Mouse (Mus musculus) C2C12 (cell line): ENCODE data around the gene C2cd2. TPM values are rescaled to one million over a fixed set of nuclear protein-coding genes. Genes with fewer than 3 reads are reported as not detected.

Source experiments
- H3K27me3 ChIP-seq: one replicate; pipeline ENCODE4 v1.6.1; 2011; ENCODE audit not compliant: control insufficient read depth, insufficient read depth, insufficient read length
- H3K36me3 ChIP-seq: one replicate; pipeline ENCODE4 v1.6.1; 2011; ENCODE audit not compliant: control insufficient read depth, insufficient read depth
- H3K4me3 ChIP-seq: one replicate; pipeline ENCODE4 v1.5.1; 2011; ENCODE audit warnings: mild to moderate bottlenecking, control low read depth; ENCODE audit not compliant: poor library complexity, insufficient read depth, severe bottlenecking
- H3K79me2 ChIP-seq: one replicate; pipeline ENCODE4 v1.6.1; 2011; ENCODE audit not compliant: control insufficient read depth, insufficient read depth
- H3K79me3 ChIP-seq: one replicate; pipeline ENCODE4 v1.6.1; 2011; ENCODE audit warnings: low read depth, control low read depth
- H3ac ChIP-seq: one replicate; pipeline ENCODE3; 2011; ENCODE audit warnings: low read depth; ENCODE audit not compliant: control insufficient read depth, insufficient read length
- CEBPB ChIP-seq: IDR thresholded peaks from one replicate; pipeline ENCODE4 v1.6.1; 2011; ENCODE audit warnings: low read depth, mild to moderate bottlenecking, control low read depth, moderate library complexity
- CTCF ChIP-seq: IDR thresholded peaks from one replicate; pipeline ENCODE4 v1.5.1; 2011; ENCODE audit not compliant: control insufficient read depth, insufficient read depth, insufficient read length
- FOSL1 ChIP-seq: IDR thresholded peaks from one replicate; pipeline ENCODE4 v1.8.0; 2011; ENCODE audit warnings: mild to moderate bottlenecking, low read length; ENCODE audit not compliant: poor library complexity, insufficient read depth, severe bottlenecking
- MAX ChIP-seq: IDR thresholded peaks from one replicate; pipeline ENCODE4 v1.6.1; 2011; ENCODE audit warnings: mild to moderate bottlenecking, control low read depth
- MYOD1 ChIP-seq: IDR thresholded peaks from one replicate; pipeline ENCODE4 v1.6.1; 2011; ENCODE audit warnings: low read depth; ENCODE audit not compliant: control insufficient read depth, insufficient read length
- MYOG ChIP-seq: IDR thresholded peaks from one replicate; pipeline ENCODE4 v1.6.1; 2011; ENCODE audit not compliant: control insufficient read depth, insufficient read length; ENCODE audit errors: extremely low read depth
- USF1 ChIP-seq: IDR thresholded peaks from one replicate; pipeline ENCODE4 v1.6.1; 2011; ENCODE audit warnings: low read depth, mild to moderate bottlenecking, control low read depth, moderate library complexity
- polyA plus RNA-seq: library from polyadenylated mRNA; unstranded; fragments of >200 nt; fragmentation: generic; extraction: Trizol; gene quantifications from one replicate; pipeline ENCODE4 v1.2.1, GENCODE M21; 2012; ENCODE audit warnings: missing spikeins

C2cd2 gene
- polyA plus RNA-seq, 1 experiment = 9.3 TPM

GRCm38 (mm10) chr16:97912873-97913272, 49.5 kb downstream of the C2cd2 start:
- Histone ChIP-seq H3K36me3 (no peaks in the 10 kb centered on the region), H3ac (no peak overlapping the region), H3K4me3 (no peak overlapping the region), H3K27me3 (no peaks in the 10 kb centered on the region), H3K79me2 (no peaks in the 10 kb centered on the region), H3K79me3 (no peaks in the 10 kb centered on the region)
- TF ChIP-seq MYOG (no peak), CTCF (no peak), USF1 (no peak), MYOD1 (no peak), MAX (no peak), CEBPB (no peak), FOSL1 (no peak)

GRCm38 (mm10) chr16:97909356-97909755, 53.0 kb downstream of the C2cd2 start:
- H3ac ChIP-seq = no peak overlapping the region
- no peaks in the 10 kb centered on the region for H3K27me3 ChIP-seq
- no peaks in the 10 kb centered on the region for H3K79me3 ChIP-seq
- no peaks in the 10 kb centered on the region for H3K79me2 ChIP-seq
- TF ChIP-seq USF1 = no peak
- no peak for TF ChIP-seq MYOD1
- TF ChIP-seq CEBPB = no peak
- TF ChIP-seq MYOG = no peak
- no peak for TF ChIP-seq CTCF
- no peak for TF ChIP-seq MAX
- H3K4me3 ChIP-seq = no peak overlapping the region
- H3K36me3 ChIP-seq = no peaks in the 10 kb centered on the region

GRCm38 (mm10) chr16:97907496-97907895, 54.9 kb downstream of the C2cd2 start:
- H3K4me3 ChIP-seq = no peak overlapping the region
- no peaks in the 10 kb centered on the region for H3K36me3 ChIP-seq
- TF ChIP-seq CTCF = no peak
- no peak for TF ChIP-seq USF1
- TF ChIP-seq MYOD1 = no peak
- TF ChIP-seq MAX = no peak
- no peak for TF ChIP-seq FOSL1
- TF ChIP-seq MYOG = no peak
- TF ChIP-seq CEBPB = no peak
- no peak overlapping the region for H3ac ChIP-seq
- H3K79me2 ChIP-seq = no peaks in the 10 kb centered on the region
- H3K27me3 ChIP-seq = no peaks in the 10 kb centered on the region
- H3K79me3 ChIP-seq = no peaks in the 10 kb centered on the region

GRCm38 (mm10) chr16:97906337-97906736, 56.1 kb downstream of the C2cd2 start:
- TF ChIP-seq CEBPB = no peak
- no peak for TF ChIP-seq USF1
- H3K79me2 ChIP-seq = no peaks in the 10 kb centered on the region
- no peaks in the 10 kb centered on the region for H3K27me3 ChIP-seq
- no peaks in the 10 kb centered on the region for H3K79me3 ChIP-seq
- H3K36me3 ChIP-seq = no peaks in the 10 kb centered on the region
- H3ac ChIP-seq = no peak overlapping the region
- H3K4me3 ChIP-seq = no peak overlapping the region

GRCm38 (mm10) chr16:97905449-97905991, 56.9 kb downstream of the C2cd2 start:
- H3K36me3 ChIP-seq = no peaks in the 10 kb centered on the region
- H3K79me3 ChIP-seq = no peaks in the 10 kb centered on the region
- no peaks in the 10 kb centered on the region for H3K79me2 ChIP-seq
- H3K4me3 ChIP-seq = no peak overlapping the region
- no peak for TF ChIP-seq USF1
- TF ChIP-seq CTCF = no peak
- TF ChIP-seq MYOG = no peak
- no peak for TF ChIP-seq MAX
- no peak for TF ChIP-seq MYOD1
- TF ChIP-seq CEBPB = no peak
- TF ChIP-seq FOSL1 = no peak
- H3ac ChIP-seq = no peak overlapping the region
- no peaks in the 10 kb centered on the region for H3K27me3 ChIP-seq

- Histone ChIP-seq H3K36me3 (no peaks in the 10 kb centered on the region), H3ac (no peak overlapping the region), H3K27me3 (no peaks in the 10 kb centered on the region), H3K79me2 (no peaks in the 10 kb centered on the region), H3K79me3 (no peaks in the 10 kb centered on the region), H3K4me3 (no peak overlapping the region)
- no peak for TF ChIP-seq CEBPB
- no peak for TF ChIP-seq MYOG
- no peak for TF ChIP-seq MYOD1
- TF ChIP-seq USF1 = no peak
- no peak for TF ChIP-seq FOSL1
- TF ChIP-seq CTCF = no peak
- TF ChIP-seq MAX = no peak
Observed at GRCm38 (mm10) chr16:97904035-97904434, 58.4 kb downstream of the C2cd2 start.
